Mouse (Mus musculus): Measurements from ENCODE around the gene Gucy2d.

The Gucy2d gene

GRCm38 (mm10) chr7:98447585-98448308 is 7.5 kb downstream of the Gucy2d start:
- DNase-seq = peak; percentile 25

- no peak for DNase-seq
Measured at GRCm38 (mm10) chr7:98448309-98448630, 8.1 kb downstream of the Gucy2d start.

DNA sequence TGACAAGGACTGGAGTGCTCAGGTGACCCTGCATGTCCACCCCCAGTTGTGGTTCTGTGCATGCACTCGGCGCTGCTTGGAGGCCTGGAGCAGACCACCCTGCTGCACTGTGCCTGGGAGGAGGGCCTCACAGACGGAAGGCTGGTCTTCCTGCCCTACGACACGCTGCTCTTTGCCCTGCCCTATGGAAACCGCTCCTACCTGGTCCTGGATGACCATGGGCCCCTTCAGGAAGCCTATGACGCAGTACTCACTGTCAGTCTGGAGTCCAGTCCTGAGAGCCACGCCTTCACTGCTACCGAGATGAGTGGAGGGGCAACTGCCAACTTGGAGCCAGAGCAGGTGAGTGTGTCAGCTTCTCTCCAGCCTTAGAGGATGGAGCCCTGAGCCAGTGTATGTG is 9.5 kb downstream of the Gucy2d start:
- DNase-seq = no peak

GRCm38 (mm10) chr7:98454397-98455120 is 14.3 kb downstream of the Gucy2d start:
- no peak for DNase-seq

GRCm38 (mm10) chr7:98460319-98460718 is 20.1 kb downstream of the Gucy2d start:
- no peak for DNase-seq

GRCm38 (mm10) chr7:98469089-98469488 is 28.9 kb downstream of the Gucy2d start:
- DNase-seq = no peak

DNA sequence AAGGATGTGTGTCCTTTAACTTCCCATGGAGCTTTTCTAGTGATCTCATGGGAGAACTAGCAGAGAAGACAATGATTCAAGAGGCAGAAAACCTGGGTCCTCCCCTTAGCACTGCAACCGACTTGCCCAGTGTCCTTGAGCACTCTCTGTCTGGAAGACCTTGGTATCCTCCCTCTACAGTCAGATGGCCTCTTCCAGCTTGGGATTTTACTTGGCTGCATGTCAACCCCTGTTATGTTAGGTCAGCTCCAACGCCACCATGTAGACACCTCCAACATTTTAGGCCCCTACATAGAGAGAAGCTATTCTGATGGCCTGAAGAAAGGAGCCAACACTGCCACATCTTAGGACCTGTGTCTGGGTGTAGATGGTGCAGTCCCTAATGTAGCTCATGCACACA is 32.3 kb downstream of the Gucy2d start:
- no peak for DNase-seq

GRCm38 (mm10) chr7:98474558-98474957 is 34.3 kb downstream of the Gucy2d start:
- DNase-seq = no peak

DNA sequence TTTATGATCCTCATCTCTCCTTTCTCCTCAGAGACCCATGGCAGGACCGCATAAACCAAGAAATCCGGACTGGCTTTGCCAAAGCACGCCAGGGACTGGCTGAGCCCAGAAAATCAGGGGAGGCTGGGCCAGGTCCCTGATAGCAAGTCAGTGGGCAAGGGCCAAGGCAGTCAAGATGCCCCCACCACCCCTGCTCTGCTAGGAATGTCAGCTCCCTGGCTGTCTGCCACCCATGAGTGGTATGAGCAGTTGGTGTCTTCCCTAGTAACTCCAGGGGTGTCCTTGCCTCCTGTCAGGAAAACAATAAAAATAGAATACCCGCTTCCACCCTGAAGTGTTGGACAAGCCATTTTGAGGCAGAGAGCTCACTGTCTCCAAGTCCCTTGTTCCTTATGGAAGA is 36.9 kb downstream of the Gucy2d start:
- no peak for DNase-seq

- DNase-seq = no peak
Measured at GRCm38 (mm10) chr7:98480481-98480880, 40.3 kb downstream of the Gucy2d start.

DNA sequence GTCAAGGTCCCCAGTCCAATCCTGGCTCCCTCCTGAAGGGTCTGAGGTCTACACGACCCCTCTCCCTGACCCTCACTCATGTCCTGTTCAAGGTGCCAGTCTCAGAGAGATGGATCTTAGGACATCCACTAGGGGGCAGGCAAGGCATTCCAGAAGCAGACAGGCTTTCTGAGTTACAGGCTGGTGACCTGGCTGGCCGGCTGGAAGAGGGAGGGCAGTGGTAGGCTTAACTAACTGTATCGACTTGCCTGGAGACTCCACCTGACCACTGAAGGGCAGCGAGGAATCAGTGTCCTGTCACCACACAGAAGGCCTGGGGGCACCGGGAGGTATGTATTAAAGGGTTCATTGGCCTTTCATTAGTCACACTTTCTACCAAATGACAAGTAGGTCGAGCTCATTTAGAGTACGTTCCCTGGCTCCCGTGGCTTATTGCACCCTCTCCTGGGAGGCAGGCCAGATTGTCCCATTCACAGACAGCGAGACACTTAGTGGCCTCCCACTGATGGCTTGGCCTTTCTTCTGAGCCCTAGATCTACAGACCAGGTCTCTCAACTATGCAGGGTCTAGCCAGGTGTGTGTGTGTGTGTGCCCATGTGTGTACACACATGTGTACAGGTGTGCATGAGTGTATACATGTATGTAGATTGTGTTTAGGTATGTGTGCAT is 41.0 kb downstream of the Gucy2d start:
- DNase-seq = peak; percentile 87

- DNase-seq = no peak
Measured at GRCm38 (mm10) chr7:98481861-98482260, 41.6 kb downstream of the Gucy2d start.

GRCm38 (mm10) chr7:98482551-98483267 is 42.5 kb downstream of the Gucy2d start:
- DNase-seq = peak; percentile 54

DNA sequence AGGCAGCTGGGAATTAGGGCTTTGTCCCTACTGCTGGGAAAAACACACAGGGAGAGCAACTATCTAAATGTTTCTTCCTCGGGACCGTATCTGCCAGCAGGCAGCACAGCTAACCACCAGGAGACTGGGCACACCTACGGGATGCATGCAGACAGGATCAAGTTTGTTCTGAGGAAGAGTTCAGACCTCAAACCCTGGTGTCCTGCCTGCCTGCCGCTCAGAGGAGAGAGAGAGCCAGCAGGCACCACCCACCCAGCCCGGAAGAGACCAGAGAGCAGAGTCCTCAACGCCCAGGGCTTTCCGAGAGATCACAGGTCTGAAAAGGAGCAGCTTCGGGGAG is 43.0 kb downstream of the Gucy2d start:
- DNase-seq = no peak

GRCm38 (mm10) chr7:98484878-98485277 is 44.7 kb downstream of the Gucy2d start:
- no peak for DNase-seq

- DNase-seq = no peak
Measured at GRCm38 (mm10) chr7:98485508-98485907, 45.3 kb downstream of the Gucy2d start.

DNA sequence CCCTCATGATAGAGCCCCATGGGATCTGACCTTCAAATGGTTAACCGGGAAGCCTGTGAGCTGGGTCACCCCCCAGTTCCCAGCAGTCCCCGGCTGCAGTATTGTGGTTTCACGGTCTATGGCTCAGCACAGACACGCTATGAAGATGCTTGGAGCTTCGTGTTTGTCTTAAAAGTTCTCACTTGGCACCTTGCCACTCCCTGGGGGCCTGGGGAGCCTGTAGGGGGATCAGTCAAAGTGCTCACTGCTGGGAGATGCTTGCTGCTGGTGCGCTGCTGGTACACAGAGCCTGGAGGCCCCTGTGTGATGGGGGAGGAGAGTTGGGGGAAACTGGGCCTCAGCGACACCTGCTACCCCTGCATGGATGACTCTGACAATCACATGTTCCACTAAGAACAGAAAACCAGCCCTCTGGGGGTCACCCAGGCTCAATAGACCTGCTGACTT is 46.3 kb downstream of the Gucy2d start:
- no peak for DNase-seq

GRCm38 (mm10) chr7:98487202-98487980 is 47.2 kb downstream of the Gucy2d start:
- DNase-seq = no peak

- no peak for DNase-seq
Measured at GRCm38 (mm10) chr7:98488398-98489130, 48.3 kb downstream of the Gucy2d start.

- DNase-seq = no peak
Measured at GRCm38 (mm10) chr7:98489131-98489530, 48.9 kb downstream of the Gucy2d start, which contains the start of gene Lrrc32. Gene Lrrc32, plus strand, starts transcription at chr7:98489283.

- peak; percentile 91 for DNase-seq
Measured at GRCm38 (mm10) chr7:98489623-98490084, 49.4 kb downstream of the Gucy2d start.

- DNase-seq = no peak
Measured at GRCm38 (mm10) chr7:98490328-98490727, 50.1 kb downstream of the Gucy2d start.
